Mouse (Mus musculus) bone marrow, adult 2 months (tissue): ENCODE results near the gene Erc2.

Source experiments
- CTCF ChIP-seq: fragments of 200-500 bp; IDR thresholded peaks from 2 replicates; pipeline ENCODE4 v1.5.1; 2011; ENCODE audit warnings: low read length, control low read depth; ENCODE audit not compliant: control insufficient read depth, insufficient read depth
- POLR2A ChIP-seq: fragments of 200-500 bp; IDR thresholded peaks from 2 replicates; pipeline ENCODE4 v1.6.1; 2011; ENCODE audit warnings: low read depth, mild to moderate bottlenecking, control low read depth, low read length, borderline replicate concordance; ENCODE audit not compliant: control insufficient read depth

DNA sequence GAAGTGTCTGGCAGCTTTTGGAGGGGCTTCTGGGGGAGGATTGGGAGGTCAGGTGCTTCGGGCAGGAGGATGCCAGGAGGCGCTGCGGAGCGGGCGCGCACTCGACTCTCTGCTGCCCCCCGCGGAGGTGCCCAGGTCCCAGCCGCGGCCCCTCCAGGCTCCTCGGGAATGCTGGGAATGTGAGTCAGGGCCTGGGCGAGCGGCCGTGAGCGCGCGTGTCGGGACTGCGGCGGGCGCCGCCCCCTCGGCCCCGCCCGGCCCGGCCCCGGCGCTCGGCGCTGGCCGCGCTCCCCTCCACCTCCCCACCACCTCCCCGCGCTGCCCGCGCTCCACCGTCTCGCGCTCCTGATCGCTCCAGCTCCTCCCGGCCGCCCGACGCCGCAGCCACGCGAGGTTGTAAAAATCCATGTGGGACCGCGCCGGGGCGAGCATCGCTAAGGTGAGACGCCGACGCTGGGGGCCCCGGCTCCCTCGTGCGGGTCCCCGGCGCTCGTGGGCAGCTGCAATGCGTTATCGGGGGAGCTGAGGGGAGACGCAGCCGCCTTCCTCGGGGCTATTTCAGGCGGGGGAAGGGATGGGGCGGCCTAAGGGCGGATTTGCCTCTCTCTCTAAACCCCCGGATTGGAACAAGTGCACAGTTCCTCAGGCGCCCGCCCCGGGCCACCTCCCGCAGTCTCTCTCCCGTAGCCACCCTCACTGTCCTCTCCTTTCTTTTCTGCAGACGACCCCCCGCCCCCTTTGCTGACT is at the start of gene Erc2:
- TF ChIP-seq POLR2A (no peak), CTCF (no peak)
